Mouse (Mus musculus): ENCODE data around the gene Slc38a6. TPM values are rescaled to one million over a fixed set of nuclear protein-coding genes. Genes with fewer than 3 reads are reported as not detected.

The Slc38a6 gene
- polyA plus RNA-seq, 1 experiment from 2014 or later, result 20.7 TPM

DNA sequence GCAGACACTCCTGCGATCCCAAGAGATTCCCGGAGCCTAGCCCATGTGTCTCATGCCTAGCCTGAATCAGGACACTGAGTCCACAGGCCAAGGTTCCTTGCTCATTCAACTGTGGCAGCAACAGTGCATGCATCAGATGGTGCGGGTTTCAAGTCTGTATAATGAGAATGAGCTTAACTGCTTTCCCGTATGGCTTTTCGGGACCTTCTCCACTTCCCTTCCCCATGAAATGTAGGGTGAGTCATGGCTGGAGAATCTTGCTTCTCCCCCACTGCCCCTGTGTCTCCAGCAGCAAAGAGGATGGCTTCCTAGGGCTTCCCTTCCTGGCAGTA lies 96.6 kb downstream of the Slc38a6 start:
- no peaks in the 10 kb centered on the region for H3K9me3 ChIP-seq (ENCODE audit: control insufficient read depth, low read length)
- no peak overlapping the region for H3K27ac ChIP-seq (ENCODE audit: low read depth, low read length)
- no peak overlapping the region for H3K4me3 ChIP-seq (ENCODE audit: low read depth, low read length)
- no peaks in the 10 kb centered on the region for H3K27me3 ChIP-seq (ENCODE audit: control insufficient read depth, insufficient read depth, low read length)
- H3K4me2 ChIP-seq (ENCODE audit: low read depth, low read length), result no peak overlapping the region
- H3K9ac ChIP-seq (replicated peaks; ENCODE audit: low read depth, low read length), result no peak overlapping the region
- no peaks in the 10 kb centered on the region for H3K36me3 ChIP-seq (ENCODE audit: control insufficient read depth, insufficient read depth, low read length)
- WGBS, result 82% methylated on average over 5 of the region's 5 CpGs
- H3K4me1 ChIP-seq (ENCODE audit: control insufficient read depth, insufficient read depth, low read length), result no peaks in the 10 kb centered on the region
- ATAC-seq (ENCODE audit: low read depth), result no peak

DNA sequence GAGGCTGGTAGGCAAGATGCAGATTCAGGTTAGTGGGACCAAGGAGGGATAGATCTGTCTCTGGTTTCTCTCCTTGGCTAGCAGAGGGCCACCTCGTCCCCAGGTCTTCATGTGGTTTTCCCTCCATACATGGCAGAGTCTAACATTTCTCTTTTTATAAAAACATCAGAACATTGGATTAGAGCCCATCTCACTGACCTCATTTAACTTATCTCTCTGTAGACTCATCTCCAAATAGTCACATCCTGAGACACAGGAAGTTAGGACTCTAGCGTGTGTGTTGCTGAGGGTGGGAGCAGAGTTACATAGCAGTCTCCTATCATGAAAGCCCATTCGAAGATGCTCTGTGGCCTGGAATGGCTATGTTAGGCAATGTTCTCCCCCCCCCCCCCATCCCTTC lies 97.3 kb downstream of the Slc38a6 start:
- WGBS, result 83% methylated on average over 3 of the region's 3 CpGs
- no peak for ATAC-seq (ENCODE audit: low read depth)
- no peaks in the 10 kb centered on the region for H3K27me3 ChIP-seq (ENCODE audit: control insufficient read depth, insufficient read depth, low read length)

GRCm38 (mm10) chr12:73384747-73385146 lies 98.2 kb downstream of the Slc38a6 start:
- Histone ChIP-seq H3K4me2 (ENCODE audit: low read depth, low read length) (no peak overlapping the region), H3K9me3 (ENCODE audit: control insufficient read depth, low read length) (no peaks in the 10 kb centered on the region), H3K27ac (ENCODE audit: low read depth, low read length) (no peak overlapping the region), H3K4me3 (ENCODE audit: low read depth, low read length) (no peak overlapping the region), H3K36me3 (ENCODE audit: control insufficient read depth, insufficient read depth, low read length) (no peaks in the 10 kb centered on the region), H3K9ac (replicated peaks; ENCODE audit: low read depth, low read length) (no peak overlapping the region), H3K27me3 (ENCODE audit: control insufficient read depth, insufficient read depth, low read length) (no peaks in the 10 kb centered on the region), H3K4me1 (ENCODE audit: control insufficient read depth, insufficient read depth, low read length) (no peaks in the 10 kb centered on the region)
- WGBS, result 52% methylated on average over 6 of the region's 6 CpGs
- ATAC-seq (ENCODE audit: low read depth), result no peak

More for the DNA sequence above, 97.3 kb downstream of the Slc38a6 start:
- Histone ChIP-seq H3K4me2 (ENCODE audit: low read depth, low read length) (no peak overlapping the region), H3K9ac (replicated peaks; ENCODE audit: low read depth, low read length) (no peak overlapping the region), H3K27ac (ENCODE audit: low read depth, low read length) (no peak overlapping the region), H3K36me3 (ENCODE audit: control insufficient read depth, insufficient read depth, low read length) (no peaks in the 10 kb centered on the region), H3K4me3 (ENCODE audit: low read depth, low read length) (no peak overlapping the region), H3K4me1 (ENCODE audit: control insufficient read depth, insufficient read depth, low read length) (no peaks in the 10 kb centered on the region), H3K9me3 (ENCODE audit: control insufficient read depth, low read length) (no peaks in the 10 kb centered on the region)

DNA sequence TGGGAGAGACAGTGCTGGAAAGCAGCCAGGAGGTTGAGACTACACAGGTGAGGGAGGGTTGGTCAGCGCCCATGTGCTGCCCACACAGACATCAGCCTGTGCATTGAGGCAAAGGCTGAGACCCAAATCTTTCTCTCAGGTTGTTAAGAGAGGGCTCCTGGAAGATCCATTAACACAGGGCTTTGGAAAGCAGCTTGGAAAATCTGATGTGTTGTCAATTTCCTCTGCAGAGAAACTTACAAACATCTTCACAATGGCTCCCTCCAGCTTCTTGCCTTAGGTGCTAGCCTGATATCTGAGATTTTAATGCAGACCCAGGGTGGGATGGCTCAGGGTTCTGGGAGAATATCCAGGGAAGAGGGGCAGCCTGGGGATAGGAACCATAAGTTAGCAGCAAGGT lies 105.9 kb downstream of the Slc38a6 start:
- no peaks in the 10 kb centered on the region for H3K4me1 ChIP-seq (ENCODE audit: control insufficient read depth, insufficient read depth, low read length)
- ATAC-seq (ENCODE audit: low read depth), result no peak
- 84% methylated on average over 1 of the region's 1 CpGs for WGBS
- H3K36me3 ChIP-seq (ENCODE audit: control insufficient read depth, insufficient read depth, low read length), result no peaks in the 10 kb centered on the region
- no peak overlapping the region for H3K9ac ChIP-seq (replicated peaks; ENCODE audit: low read depth, low read length)
- no peak overlapping the region for H3K27ac ChIP-seq (ENCODE audit: low read depth, low read length)
- H3K4me3 ChIP-seq (ENCODE audit: low read depth, low read length), result no peak overlapping the region
- no peak overlapping the region for H3K4me2 ChIP-seq (ENCODE audit: low read depth, low read length)
- no peaks in the 10 kb centered on the region for H3K27me3 ChIP-seq (ENCODE audit: control insufficient read depth, insufficient read depth, low read length)
- no peaks in the 10 kb centered on the region for H3K9me3 ChIP-seq (ENCODE audit: control insufficient read depth, low read length)

- Histone ChIP-seq H3K9me3 (ENCODE audit: control insufficient read depth, low read length) (no peaks in the 10 kb centered on the region), H3K27ac (ENCODE audit: low read depth, low read length) (no peak overlapping the region), H3K4me2 (ENCODE audit: low read depth, low read length) (no peak overlapping the region), H3K36me3 (ENCODE audit: control insufficient read depth, insufficient read depth, low read length) (no peaks in the 10 kb centered on the region), H3K27me3 (ENCODE audit: control insufficient read depth, insufficient read depth, low read length) (no peaks in the 10 kb centered on the region), H3K4me1 (ENCODE audit: control insufficient read depth, insufficient read depth, low read length) (no peaks in the 10 kb centered on the region), H3K9ac (replicated peaks; ENCODE audit: low read depth, low read length) (no peak overlapping the region), H3K4me3 (ENCODE audit: low read depth, low read length) (no peak overlapping the region)
- ATAC-seq (ENCODE audit: low read depth), result no peak
Observed at GRCm38 (mm10) chr12:73393018-73393417, 106.4 kb downstream of the Slc38a6 start.

DNA sequence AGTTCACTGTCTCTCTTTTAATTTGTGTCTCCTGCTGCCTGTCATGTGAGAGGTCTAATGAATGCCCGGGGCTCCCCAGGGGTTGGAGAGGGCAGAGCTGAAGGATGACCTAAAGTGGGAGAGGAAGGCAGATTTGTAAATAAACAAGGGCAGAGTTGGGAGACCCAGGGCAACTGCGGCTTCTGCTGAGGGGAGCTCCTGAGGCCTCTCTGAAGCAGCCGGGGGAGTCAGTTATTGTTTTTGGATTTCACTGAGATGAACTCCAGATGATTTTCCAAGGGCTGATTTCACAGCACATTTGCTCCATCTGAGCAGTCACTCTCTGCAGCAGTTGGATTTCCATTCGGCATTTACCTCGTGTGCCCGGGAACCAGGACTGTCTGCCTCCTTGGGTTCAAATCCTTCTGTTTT lies 107.3 kb downstream of the Slc38a6 start:
- no peak overlapping the region for H3K27ac ChIP-seq (ENCODE audit: low read depth, low read length)
- 49% methylated on average over 6 of the region's 6 CpGs for WGBS
- no peak overlapping the region for H3K9ac ChIP-seq (replicated peaks; ENCODE audit: low read depth, low read length)
- H3K4me3 ChIP-seq (ENCODE audit: low read depth, low read length), result no peak overlapping the region
- H3K4me1 ChIP-seq (ENCODE audit: control insufficient read depth, insufficient read depth, low read length), result no peaks in the 10 kb centered on the region
- H3K36me3 ChIP-seq (ENCODE audit: control insufficient read depth, insufficient read depth, low read length), result no peaks in the 10 kb centered on the region
- ATAC-seq (ENCODE audit: low read depth), result no peak
- no peaks in the 10 kb centered on the region for H3K27me3 ChIP-seq (ENCODE audit: control insufficient read depth, insufficient read depth, low read length)
- H3K9me3 ChIP-seq (ENCODE audit: control insufficient read depth, low read length), result no peaks in the 10 kb centered on the region
- H3K4me2 ChIP-seq (ENCODE audit: low read depth, low read length), result no peak overlapping the region

GRCm38 (mm10) chr12:73394571-73394970 lies 108.0 kb downstream of the Slc38a6 start:
- Histone ChIP-seq H3K27ac (ENCODE audit: low read depth, low read length) (no peak overlapping the region), H3K36me3 (ENCODE audit: control insufficient read depth, insufficient read depth, low read length) (no peaks in the 10 kb centered on the region), H3K9me3 (ENCODE audit: control insufficient read depth, low read length) (no peaks in the 10 kb centered on the region), H3K27me3 (ENCODE audit: control insufficient read depth, insufficient read depth, low read length) (no peaks in the 10 kb centered on the region), H3K4me2 (ENCODE audit: low read depth, low read length) (no peak overlapping the region), H3K9ac (replicated peaks; ENCODE audit: low read depth, low read length) (no peak overlapping the region), H3K4me3 (ENCODE audit: low read depth, low read length) (no peak overlapping the region), H3K4me1 (ENCODE audit: control insufficient read depth, insufficient read depth, low read length) (no peaks in the 10 kb centered on the region)
- ATAC-seq (ENCODE audit: low read depth), result no peak
- WGBS, result 87% methylated on average over 5 of the region's 5 CpGs

GRCm38 (mm10) chr12:73399426-73399825 lies 112.8 kb downstream of the Slc38a6 start:
- H3K36me3 ChIP-seq (ENCODE audit: control insufficient read depth, insufficient read depth, low read length), result no peaks in the 10 kb centered on the region
- H3K4me2 ChIP-seq (ENCODE audit: low read depth, low read length), result no peak overlapping the region
- no peak overlapping the region for H3K9ac ChIP-seq (replicated peaks; ENCODE audit: low read depth, low read length)
- no peak overlapping the region for H3K4me3 ChIP-seq (ENCODE audit: low read depth, low read length)
- H3K4me1 ChIP-seq (ENCODE audit: control insufficient read depth, insufficient read depth, low read length), result no peaks in the 10 kb centered on the region
- no peaks in the 10 kb centered on the region for H3K9me3 ChIP-seq (ENCODE audit: control insufficient read depth, low read length)
- whole genome bisulfite sequencing, result 48% methylated on average over 4 of the region's 4 CpGs
- ATAC-seq (ENCODE audit: low read depth), result no peak
- H3K27ac ChIP-seq (ENCODE audit: low read depth, low read length), result no peak overlapping the region
- H3K27me3 ChIP-seq (ENCODE audit: control insufficient read depth, insufficient read depth, low read length), result no peaks in the 10 kb centered on the region

DNA sequence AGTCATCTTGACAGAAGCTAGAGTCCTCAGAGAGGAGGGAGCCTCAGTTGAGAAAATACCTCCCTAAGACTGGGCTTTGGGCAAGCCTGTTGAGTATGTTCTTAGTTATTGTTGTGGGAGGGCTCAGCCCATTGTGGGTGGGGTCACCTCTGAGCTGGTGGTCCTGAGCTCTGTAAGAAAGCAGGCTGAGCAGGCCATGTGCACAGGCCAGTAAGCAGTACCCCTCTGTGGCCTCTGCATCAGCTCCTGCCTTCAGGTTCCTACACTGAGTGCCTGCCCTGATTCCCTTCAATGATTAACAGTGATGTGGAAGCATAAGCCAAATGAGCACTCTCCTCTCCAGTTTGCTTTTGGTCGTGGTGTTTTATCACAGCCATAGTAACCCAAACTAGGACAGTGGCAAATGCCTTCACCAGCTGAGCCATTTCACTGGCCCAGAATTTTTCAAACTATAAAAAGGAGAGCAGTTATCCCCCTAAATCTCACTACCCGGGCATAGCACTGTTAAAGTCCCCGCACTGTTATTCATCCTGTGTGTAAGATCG lies 114.0 kb downstream of the Slc38a6 start:
- H3K9ac ChIP-seq (replicated peaks; ENCODE audit: low read depth, low read length), result no peak overlapping the region
- H3K4me1 ChIP-seq (ENCODE audit: control insufficient read depth, insufficient read depth, low read length), result no peaks in the 10 kb centered on the region
- H3K4me2 ChIP-seq (ENCODE audit: low read depth, low read length), result no peak overlapping the region
- H3K27me3 ChIP-seq (ENCODE audit: control insufficient read depth, insufficient read depth, low read length), result no peaks in the 10 kb centered on the region
- ATAC-seq (ENCODE audit: low read depth), result no peak
- H3K27ac ChIP-seq (ENCODE audit: low read depth, low read length), result no peak overlapping the region
- no peak overlapping the region for H3K4me3 ChIP-seq (ENCODE audit: low read depth, low read length)
- 86% methylated on average over 4 of the region's 4 CpGs for WGBS
- H3K9me3 ChIP-seq (ENCODE audit: control insufficient read depth, low read length), result no peaks in the 10 kb centered on the region
- H3K36me3 ChIP-seq (ENCODE audit: control insufficient read depth, insufficient read depth, low read length), result no peaks in the 10 kb centered on the region
